Mouse (Mus musculus) heart, embryonic 10.5 days (tissue): Measurements from ENCODE around the gene Rpain. TPM values are rescaled to one million over a fixed set of nuclear protein-coding genes. Genes with fewer than 3 reads are reported as not detected.

ENCODE experiments used
- DNase-seq: peaks from one replicate; pipeline ENCODE4 v3.0.0-alpha.2; 2017; ENCODE audit warnings: low spot score
- H3K27ac ChIP-seq: fragments of 300-500 bp; sonication (generic); 2 replicates; pipeline ENCODE4 v1.5.1; 2016; ENCODE audit warnings: mild to moderate bottlenecking
- H3K27me3 ChIP-seq: fragments of 300-500 bp; sonication (generic); 2 replicates; pipeline ENCODE4 v1.6.1; 2016; ENCODE audit warnings: mild to moderate bottlenecking; ENCODE audit not compliant: poor library complexity, insufficient read depth, severe bottlenecking
- H3K36me3 ChIP-seq: fragments of 300-500 bp; sonication (generic); 2 replicates; pipeline ENCODE4 v1.6.1; 2016; ENCODE audit warnings: mild to moderate bottlenecking, moderate library complexity
- H3K4me1 ChIP-seq: fragments of 300-500 bp; sonication (generic); 2 replicates; pipeline ENCODE4 v1.6.1; 2016; ENCODE audit warnings: mild to moderate bottlenecking
- H3K4me3 ChIP-seq: fragments of 300-500 bp; sonication (generic); 2 replicates; pipeline ENCODE4 v1.5.1; 2016; ENCODE audit warnings: mild to moderate bottlenecking, moderate library complexity
- H3K9me3 ChIP-seq: fragments of 300-500 bp; sonication (generic); 2 replicates; pipeline ENCODE4 v1.6.1; 2016; ENCODE audit warnings: mild to moderate bottlenecking, moderate library complexity
- WGBS: fragments of 180-500 bp; shearing (Covaris S2); methylation state at CpG from one replicate; pipeline ENCODE4 v1.1.7; 2016; 5-methylcytosine and 5-hydroxymethylcytosine counted together
- polyA plus RNA-seq: library from polyadenylated mRNA; unstranded; fragments of >200 nt; fragmentation: Nextera tagmentation; extraction: Ambion mirVana; gene quantifications from 2 replicates; pipeline ENCODE4 v1.2.1, GENCODE M21; 2016

Rpain gene
- polyA plus RNA-seq, 1 experiment from 2014 or later: 63.6 TPM

DNA sequence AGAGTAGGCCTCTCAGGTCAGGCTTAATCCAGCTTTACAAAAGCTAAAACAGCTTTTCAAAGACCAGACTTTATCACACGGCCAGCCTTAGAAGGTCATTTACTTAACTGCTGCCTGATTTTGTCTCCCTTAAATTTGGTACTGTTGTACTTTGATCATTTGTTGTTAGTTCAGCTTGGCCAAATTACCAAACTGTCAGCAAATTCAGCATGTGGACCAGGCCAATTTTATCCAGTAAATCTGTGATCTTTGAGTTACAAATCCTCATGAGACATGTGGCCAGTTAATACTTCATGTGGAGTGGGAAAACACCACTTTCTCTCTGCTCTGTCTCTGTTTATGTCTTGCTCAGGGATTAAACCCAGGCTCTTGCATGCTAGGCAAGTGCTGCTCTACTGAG is 2.6 kb downstream of the Rpain start:
- H3K27ac ChIP-seq: no peak overlapping the region
- 71% methylated on average over 1 of the region's 1 CpGs for WGBS
- peaks cover 14% of the 10 kb centered on the region for H3K4me1 ChIP-seq
- no peaks in the 10 kb centered on the region for H3K9me3 ChIP-seq
- peaks cover 59% of the 10 kb centered on the region for H3K36me3 ChIP-seq
- H3K4me3 ChIP-seq: no peak overlapping the region
- DNase-seq: no peak
- no peaks in the 10 kb centered on the region for H3K27me3 ChIP-seq

- H3K9me3 ChIP-seq: no peaks in the 10 kb centered on the region
- DNase-seq: no peak
- H3K4me3 ChIP-seq: no peak overlapping the region
- H3K27me3 ChIP-seq: no peaks in the 10 kb centered on the region
- H3K36me3 ChIP-seq: peaks cover 69% of the 10 kb centered on the region
- H3K27ac ChIP-seq: no peak overlapping the region
- WGBS: 78% methylated on average over 4 of the region's 4 CpGs
- H3K4me1 ChIP-seq: peaks cover 6% of the 10 kb centered on the region; the same call in 1 of the 2 replicates
These were observed 3.9 kb downstream of the Rpain start for GRCm38 (mm10) chr11:70973947-70974346.

DNA sequence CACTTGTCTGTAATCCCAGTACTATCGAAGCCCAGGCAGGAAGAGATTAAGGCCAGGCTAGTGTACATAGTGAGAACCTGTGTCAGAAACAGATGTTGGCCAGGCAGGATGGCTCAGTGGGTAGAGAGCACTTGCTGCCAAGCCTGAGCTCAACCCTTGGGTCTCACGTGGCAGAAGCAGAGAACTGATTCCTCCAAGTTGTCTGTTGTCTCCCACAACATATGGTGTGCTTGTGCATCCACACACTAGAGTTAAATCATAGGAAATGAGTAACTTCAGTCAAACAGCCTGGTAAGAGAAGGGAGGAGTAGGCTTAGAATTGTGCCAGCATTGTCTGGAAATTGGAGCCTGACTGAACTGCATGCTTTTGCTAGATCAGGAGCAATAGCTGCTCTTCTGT is 5.2 kb downstream of the Rpain start:
- Histone ChIP-seq H3K27ac (no peak overlapping the region), H3K36me3 (peaks cover 81% of the 10 kb centered on the region), H3K4me3 (no peak overlapping the region), H3K9me3 (no peaks in the 10 kb centered on the region), H3K27me3 (no peaks in the 10 kb centered on the region), H3K4me1 (peaks cover 6% of the 10 kb centered on the region; the same call in 1 of the 2 replicates)
- DNase-seq: no peak
- WGBS: 75% methylated on average over 2 of the region's 2 CpGs

DNA sequence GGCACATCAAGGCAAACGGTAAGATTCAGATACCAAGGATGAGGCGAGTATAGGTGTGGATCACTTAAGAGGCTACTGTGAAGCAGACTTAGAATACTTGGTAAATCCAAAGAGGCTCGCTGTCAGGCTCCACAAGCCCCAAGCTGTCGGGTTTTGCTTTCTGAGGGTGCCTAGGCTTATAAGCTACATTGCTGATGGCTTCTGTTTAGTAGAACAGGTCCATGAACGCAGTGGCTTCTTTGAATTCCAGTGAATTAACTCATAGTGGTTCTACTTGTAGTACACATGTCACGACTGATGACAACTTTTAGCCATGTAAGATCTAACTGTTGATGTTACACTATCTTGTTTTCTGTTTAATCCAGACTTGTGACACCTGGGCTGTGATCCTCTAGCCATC is 7.3 kb downstream of the Rpain start:
- 86% methylated on average over 6 of the region's 6 CpGs for WGBS
- no peak overlapping the region for H3K4me3 ChIP-seq

DNA sequence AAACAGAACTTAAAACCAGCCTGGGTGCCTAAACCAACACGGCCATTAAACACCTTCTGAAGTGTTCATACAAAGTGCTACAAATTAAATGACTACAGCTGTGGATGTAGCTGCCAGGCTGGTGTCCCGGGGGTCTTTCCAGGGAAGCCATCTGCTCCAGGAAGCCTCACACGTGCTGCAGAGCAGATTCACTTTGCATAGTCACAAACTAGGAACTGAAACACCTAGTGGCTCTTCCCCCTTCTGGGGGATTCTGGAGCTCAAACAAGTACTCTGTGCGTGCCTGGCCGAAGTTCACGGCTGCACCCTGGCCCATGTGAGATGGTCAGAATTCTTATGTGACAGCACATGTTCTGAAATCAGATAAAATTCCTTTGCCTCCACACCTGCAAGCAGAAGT is 10.2 kb downstream of the Rpain start:
- Histone ChIP-seq H3K4me1 (peaks cover 12% of the 10 kb centered on the region; the same call in 1 of the 2 replicates), H3K9me3 (no peaks in the 10 kb centered on the region), H3K4me3 (no peak overlapping the region), H3K36me3 (peaks cover 72% of the 10 kb centered on the region), H3K27me3 (no peaks in the 10 kb centered on the region), H3K27ac (no peak overlapping the region)
- DNase-seq: no peak
- 88% methylated on average over 6 of the region's 6 CpGs for WGBS

More for the DNA sequence above, 7.3 kb downstream of the Rpain start:
- H3K36me3 ChIP-seq: peaks cover 88% of the 10 kb centered on the region
- DNase-seq: no peak
- no peak overlapping the region for H3K27ac ChIP-seq
- H3K9me3 ChIP-seq: no peaks in the 10 kb centered on the region
- H3K27me3 ChIP-seq: no peaks in the 10 kb centered on the region
- peaks cover 12% of the 10 kb centered on the region; the same call in 1 of the 2 replicates for H3K4me1 ChIP-seq

- H3K27ac ChIP-seq: no peak overlapping the region
These were observed 10.9 kb downstream of the Rpain start for GRCm38 (mm10) chr11:70980751-70981510.

DNA sequence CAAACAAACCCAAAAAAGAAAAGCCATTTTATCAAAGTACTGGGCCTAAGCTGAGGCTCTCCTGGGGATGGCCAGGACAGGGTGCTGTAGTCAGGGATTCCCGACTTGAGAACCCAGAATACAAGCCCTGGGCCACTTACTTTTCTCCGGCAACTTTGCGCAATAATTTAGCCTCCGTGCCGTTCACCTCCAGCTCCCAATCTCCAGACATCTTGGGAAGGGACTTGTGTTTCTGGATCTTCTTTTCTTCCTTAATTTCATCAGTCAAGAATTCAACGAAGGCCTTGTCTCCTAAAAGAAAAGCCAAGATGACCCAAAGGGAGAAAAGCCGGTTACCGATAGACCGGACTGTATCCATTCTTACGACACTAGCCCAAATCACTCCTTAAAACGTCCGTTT is 12.0 kb downstream of the Rpain start:
- Histone ChIP-seq H3K9me3 (no peaks in the 10 kb centered on the region), H3K4me1 (peaks cover 12% of the 10 kb centered on the region; the same call in 1 of the 2 replicates), H3K27me3 (no peaks in the 10 kb centered on the region), H3K36me3 (peaks cover 72% of the 10 kb centered on the region), H3K27ac (peak overlapping the region; percentile 96), H3K4me3 (peak overlapping the region; percentile 98)
- DNase-seq: no peak
- 8% methylated on average over 12 of the region's 12 CpGs for WGBS

More at GRCm38 (mm10) chr11:70980751-70981510, 10.9 kb downstream of the Rpain start:
- Histone ChIP-seq H3K4me3 (peak overlapping the region; percentile 98), H3K9me3 (no peaks in the 10 kb centered on the region), H3K27me3 (no peaks in the 10 kb centered on the region), H3K36me3 (peaks cover 72% of the 10 kb centered on the region), H3K4me1 (peaks cover 12% of the 10 kb centered on the region; the same call in 1 of the 2 replicates)
- WGBS: 87% methylated on average over 14 of the region's 14 CpGs
- DNase-seq: no peak

- H3K36me3 ChIP-seq: peaks cover 72% of the 10 kb centered on the region
- no peaks in the 10 kb centered on the region for H3K9me3 ChIP-seq
- H3K4me1 ChIP-seq: peaks cover 12% of the 10 kb centered on the region; the same call in 1 of the 2 replicates
- WGBS: under 1% methylated on average over 64 of the region's 64 CpGs
- H3K27me3 ChIP-seq: no peaks in the 10 kb centered on the region
- DNase-seq: peak; percentile 95
- peak within 1 kb of the TSS; percentile 96 for H3K27ac ChIP-seq
- peak within 1 kb of the TSS; percentile 98 for H3K4me3 ChIP-seq
These were observed 12.7 kb downstream of the Rpain start, which contains the start of gene C1qbp for GRCm38 (mm10) chr11:70982557-70983228. C1qbp (minus strand) TSS chr11:70983026.

- Histone ChIP-seq H3K27me3 (no peaks in the 10 kb centered on the region), H3K9me3 (no peaks in the 10 kb centered on the region), H3K4me3 (no peak overlapping the region), H3K36me3 (peaks cover 45% of the 10 kb centered on the region), H3K27ac (no peak overlapping the region), H3K4me1 (peaks cover 15% of the 10 kb centered on the region)
- no peak for DNase-seq
- 85% methylated on average over 4 of the region's 4 CpGs for WGBS
These were observed 31.2 kb downstream of the Rpain start for GRCm38 (mm10) chr11:71001167-71001566.

DNA sequence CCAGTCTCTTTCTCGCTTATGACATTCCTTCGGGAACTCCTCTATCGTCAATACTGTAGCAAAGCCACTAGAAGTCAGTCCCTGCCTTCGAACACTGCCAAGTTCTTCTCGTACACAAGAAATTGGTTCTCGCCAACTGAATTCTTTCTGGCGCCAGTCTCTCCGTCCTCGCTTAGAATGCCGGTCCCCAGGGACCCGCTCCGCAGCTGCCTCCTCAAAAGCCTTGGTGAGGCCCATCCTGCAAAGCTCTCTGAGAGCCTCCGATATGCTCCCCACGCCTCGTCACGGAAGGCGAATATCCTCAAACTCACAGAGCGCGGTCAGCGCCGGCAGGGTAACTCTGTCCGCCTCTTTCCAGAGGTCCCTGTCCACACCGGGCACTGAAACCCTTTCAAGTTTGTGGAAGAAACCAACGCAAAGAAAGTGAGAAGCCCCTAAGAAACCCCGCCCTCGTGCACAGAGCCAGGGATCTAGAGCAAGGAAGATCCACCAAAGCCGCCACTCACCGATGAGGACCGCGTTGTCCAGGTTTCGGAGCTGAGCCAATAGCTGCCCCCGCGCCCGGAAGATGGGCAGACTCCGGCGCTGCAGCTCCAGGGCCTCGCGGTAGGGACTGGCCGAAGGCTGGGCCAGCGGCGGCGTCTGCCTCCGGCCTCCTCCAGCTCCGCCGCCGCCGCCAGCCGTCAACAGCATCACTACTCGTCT is 33.8 kb downstream of the Rpain start:
- Histone ChIP-seq H3K4me1 (peaks cover 15% of the 10 kb centered on the region), H3K4me3 (peak overlapping the region; percentile 86), H3K9me3 (no peaks in the 10 kb centered on the region), H3K36me3 (peaks cover 32% of the 10 kb centered on the region), H3K27ac (peak overlapping the region; percentile 82), H3K27me3 (no peaks in the 10 kb centered on the region)
- DNase-seq: no peak
- under 1% methylated on average over 49 of the region's 49 CpGs for WGBS

DNA sequence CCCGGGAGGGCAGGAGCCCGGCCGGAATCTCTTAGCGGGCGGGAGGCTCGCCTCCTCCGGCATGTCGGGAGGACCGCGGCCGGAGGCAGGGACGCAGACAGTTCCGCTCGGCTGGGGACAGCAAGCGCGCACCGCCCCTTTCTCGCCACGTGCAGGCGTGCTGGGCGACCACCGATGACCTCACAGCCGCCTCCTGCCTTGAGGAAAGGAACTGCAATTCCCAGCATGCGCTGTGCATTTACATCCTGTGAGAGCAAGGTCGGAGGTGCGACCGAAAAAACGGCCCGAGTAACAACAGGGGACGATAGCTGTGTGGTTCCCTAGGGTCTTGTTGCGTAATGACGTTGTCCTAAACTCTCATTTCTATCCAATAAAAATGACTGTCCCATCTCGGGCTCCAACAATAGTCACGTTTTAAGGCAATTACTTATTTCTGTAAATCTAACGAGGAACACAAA is 34.3 kb downstream of the Rpain start, which contains the start of gene Dhx33:
Dhx33 (minus strand) TSS at position 122 of the 458 bp plus-strand sequence.
- no peaks in the 10 kb centered on the region for H3K27me3 ChIP-seq
- WGBS: under 1% methylated on average over 35 of the region's 35 CpGs
- H3K9me3 ChIP-seq: no peaks in the 10 kb centered on the region
- peaks cover 15% of the 10 kb centered on the region for H3K4me1 ChIP-seq
- H3K27ac ChIP-seq: peak within 1 kb of the TSS; percentile 82
- DNase-seq: peak; percentile 99
- peaks cover 32% of the 10 kb centered on the region for H3K36me3 ChIP-seq
- H3K4me3 ChIP-seq: peak within 1 kb of the TSS; percentile 86

DNA sequence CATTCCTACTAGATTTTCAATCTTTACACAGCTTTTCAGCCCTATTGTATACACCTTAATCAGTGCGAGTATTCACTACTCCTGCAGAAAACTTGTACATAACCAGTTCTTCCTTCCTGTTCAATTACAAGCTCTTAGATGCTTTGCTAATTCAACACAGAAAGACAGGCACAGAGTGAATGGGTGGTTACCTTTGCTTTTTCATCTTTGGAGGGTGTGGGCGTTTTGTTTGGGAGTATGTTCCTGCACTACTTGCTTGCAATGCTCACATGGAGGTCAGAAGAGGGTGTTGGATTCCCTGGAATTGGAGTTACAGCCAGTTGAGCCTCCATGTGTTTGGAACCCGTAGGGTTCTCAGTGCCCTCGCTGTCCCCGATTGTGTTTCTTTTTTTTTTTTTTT is 35.0 kb downstream of the Rpain start:
- Histone ChIP-seq H3K9me3 (no peaks in the 10 kb centered on the region), H3K36me3 (peaks cover 32% of the 10 kb centered on the region), H3K4me1 (peaks cover 15% of the 10 kb centered on the region), H3K27me3 (no peaks in the 10 kb centered on the region), H3K27ac (peak overlapping the region; percentile 82), H3K4me3 (peak overlapping the region; percentile 86)
- no peak for DNase-seq
- WGBS: 53% methylated on average over 5 of the region's 5 CpGs
